Mouse (Mus musculus) G1E (cell line): ENCODE measurements at regions not wholly inside any gene's neighbourhood (a gene's known extent, or its start where the extent isn't known, plus 50 kb on each side); places are given as distances from the start of the nearest gene placed in this dataset.

ENCODE experiments used
- CTCF ChIP-seq: IDR thresholded peaks from 2 replicates; pipeline ENCODE4 v1.5.1; 2012; ENCODE audit warnings: low read depth, low read length, inconsistent platforms, mixed read lengths
- GATA1 ChIP-seq: IDR thresholded peaks from 2 replicates; pipeline ENCODE4 v1.6.1; 2012; ENCODE audit warnings: borderline replicate concordance, low read length, inconsistent platforms, mixed read lengths
- GATA2 ChIP-seq: IDR thresholded peaks from 2 replicates; pipeline ENCODE4 v1.6.1; 2012; ENCODE audit warnings: low read depth, low read length, inconsistent platforms, borderline replicate concordance
- TAL1 ChIP-seq: conservative IDR thresholded peaks from 2 replicates; pipeline ENCODE4 v1.6.1; 2012; ENCODE audit warnings: low read depth, low read length, inconsistent platforms, mixed read lengths

GRCm38 (mm10) chr4:125201638-125202325 lies 74.1 kb upstream of the Zc3h12a start:
- TF ChIP-seq GATA1 (no peak), CTCF (no peak), TAL1 (no peak), GATA2 (no peak)
